Mouse (Mus musculus): ENCODE measurements at regions not wholly inside any gene's neighbourhood (a gene's known extent, or its start where the extent isn't known, plus 50 kb on each side); places are given as distances from the start of the nearest gene placed in this dataset.

- DNase-seq (no peak), ATAC-seq (no peak)
- WGBS, result 66% methylated on average over 12 of the region's 12 CpGs
- no peak overlapping the region for H3K9ac ChIP-seq
- H3K4me3 ChIP-seq (ENCODE audit: low read depth, low read length), result no peak overlapping the region
- H3K27ac ChIP-seq (ENCODE audit: low read depth, low read length), result no peak overlapping the region
- no peak for TF ChIP-seq CTCF (IDR thresholded peaks at IDR 0.05; ENCODE audit: low read depth)
- H3K9me3 ChIP-seq (ENCODE audit: low read length), result no peaks in the 10 kb centered on the region
- H3K27me3 ChIP-seq (ENCODE audit: insufficient read depth, low read length), result no peaks in the 10 kb centered on the region
- no peaks in the 10 kb centered on the region for H3K36me3 ChIP-seq (ENCODE audit: insufficient read depth)
- no peaks in the 10 kb centered on the region for H3K4me1 ChIP-seq (ENCODE audit: insufficient read depth)
- no peak overlapping the region for H3K4me2 ChIP-seq (ENCODE audit: low read depth)
These were observed 152.7 kb upstream of the Spdye4c start for GRCm38 (mm10) chr2:128438161-128438822.

GRCm38 (mm10) chr2:128438897-128439296, 152.1 kb upstream of the Spdye4c start:
- no peak for TF ChIP-seq CTCF (IDR thresholded peaks at IDR 0.05; ENCODE audit: low read depth)
- Histone ChIP-seq H3K27ac (ENCODE audit: low read depth, low read length) (no peak overlapping the region), H3K9me3 (ENCODE audit: low read length) (no peaks in the 10 kb centered on the region), H3K36me3 (ENCODE audit: insufficient read depth) (no peaks in the 10 kb centered on the region), H3K4me1 (ENCODE audit: insufficient read depth) (no peaks in the 10 kb centered on the region), H3K27me3 (ENCODE audit: insufficient read depth, low read length) (no peaks in the 10 kb centered on the region), H3K9ac (no peak overlapping the region), H3K4me3 (ENCODE audit: low read depth, low read length) (no peak overlapping the region), H3K4me2 (ENCODE audit: low read depth) (no peak overlapping the region)
- no peak for DNase-seq
- no peak for ATAC-seq
- 73% methylated on average over 2 of the region's 2 CpGs for WGBS

GRCm38 (mm10) chr2:128444599-128445011, 146.4 kb upstream of the Spdye4c start:
- ATAC-seq, result peak; percentile 73

GRCm38 (mm10) chr2:128445443-128445842, 145.6 kb upstream of the Spdye4c start:
- no peak overlapping the region for H3K9ac ChIP-seq
- no peaks in the 10 kb centered on the region for H3K4me1 ChIP-seq (ENCODE audit: insufficient read depth)
- no peak overlapping the region for H3K4me2 ChIP-seq (ENCODE audit: low read depth)
- H3K36me3 ChIP-seq (ENCODE audit: insufficient read depth), result no peaks in the 10 kb centered on the region
- DNase-seq (no peak), ATAC-seq (no peak)
- H3K9me3 ChIP-seq (ENCODE audit: low read length), result no peaks in the 10 kb centered on the region
- 97% methylated on average over 5 of the region's 5 CpGs for WGBS
- no peak overlapping the region for H3K27ac ChIP-seq (ENCODE audit: low read depth, low read length)
- no peak for TF ChIP-seq CTCF (IDR thresholded peaks at IDR 0.05; ENCODE audit: low read depth)
- H3K27me3 ChIP-seq (ENCODE audit: insufficient read depth, low read length), result no peaks in the 10 kb centered on the region
- H3K4me3 ChIP-seq (ENCODE audit: low read depth, low read length), result no peak overlapping the region

More at GRCm38 (mm10) chr2:128444599-128445011, 146.4 kb upstream of the Spdye4c start:
- no peak for TF ChIP-seq CTCF (IDR thresholded peaks at IDR 0.05; ENCODE audit: low read depth)
- no peaks in the 10 kb centered on the region for H3K27me3 ChIP-seq (ENCODE audit: insufficient read depth, low read length)
- no peaks in the 10 kb centered on the region for H3K36me3 ChIP-seq (ENCODE audit: insufficient read depth)
- H3K9ac ChIP-seq, result no peak overlapping the region
- peak; percentile 40 for DNase-seq
- H3K4me3 ChIP-seq (ENCODE audit: low read depth, low read length), result no peak overlapping the region
- no peaks in the 10 kb centered on the region for H3K4me1 ChIP-seq (ENCODE audit: insufficient read depth)
- H3K9me3 ChIP-seq (ENCODE audit: low read length), result no peaks in the 10 kb centered on the region
- WGBS, result 38% methylated on average over 7 of the region's 7 CpGs
- H3K27ac ChIP-seq (ENCODE audit: low read depth, low read length), result 0 out of 2 replicates have a peak overlapping the region, but pooled peaks have one; percentile 21
- H3K4me2 ChIP-seq (ENCODE audit: low read depth), result no peak overlapping the region

- WGBS, result 64% methylated on average over 3 of the region's 3 CpGs
- no peak for ATAC-seq
- Histone ChIP-seq H3K9me3 (ENCODE audit: low read length) (no peaks in the 10 kb centered on the region), H3K4me2 (ENCODE audit: low read depth) (no peak overlapping the region), H3K4me3 (ENCODE audit: low read depth, low read length) (no peak overlapping the region), H3K27me3 (ENCODE audit: insufficient read depth, low read length) (no peaks in the 10 kb centered on the region), H3K9ac (no peak overlapping the region), H3K4me1 (ENCODE audit: insufficient read depth) (no peaks in the 10 kb centered on the region), H3K27ac (ENCODE audit: low read depth, low read length) (no peak overlapping the region), H3K36me3 (ENCODE audit: insufficient read depth) (no peaks in the 10 kb centered on the region)
- no peak for DNase-seq
- no peak for TF ChIP-seq CTCF (IDR thresholded peaks at IDR 0.05; ENCODE audit: low read depth)
These were observed 141.7 kb upstream of the Spdye4c start for GRCm38 (mm10) chr2:128449294-128449693.

GRCm38 (mm10) chr2:128450045-128450444, 141.0 kb upstream of the Spdye4c start:
- 80% methylated on average over 4 of the region's 4 CpGs for WGBS
- H3K4me1 ChIP-seq (ENCODE audit: insufficient read depth), result no peaks in the 10 kb centered on the region
- H3K36me3 ChIP-seq (ENCODE audit: insufficient read depth), result no peaks in the 10 kb centered on the region
- no peak overlapping the region for H3K4me2 ChIP-seq (ENCODE audit: low read depth)
- no peaks in the 10 kb centered on the region for H3K9me3 ChIP-seq (ENCODE audit: low read length)
- H3K9ac ChIP-seq, result no peak overlapping the region
- no peak for TF ChIP-seq CTCF (IDR thresholded peaks at IDR 0.05; ENCODE audit: low read depth)
- H3K4me3 ChIP-seq (ENCODE audit: low read depth, low read length), result no peak overlapping the region
- no peaks in the 10 kb centered on the region for H3K27me3 ChIP-seq (ENCODE audit: insufficient read depth, low read length)
- no peak overlapping the region for H3K27ac ChIP-seq (ENCODE audit: low read depth, low read length)
- peak; percentile 51 for DNase-seq
- ATAC-seq, result no peak; the same call in 1 of the 2 replicates

- DNase-seq (no peak), ATAC-seq (no peak)
- H3K9ac ChIP-seq, result no peak overlapping the region
- no peaks in the 10 kb centered on the region for H3K36me3 ChIP-seq (ENCODE audit: insufficient read depth)
- H3K4me1 ChIP-seq (ENCODE audit: insufficient read depth), result no peaks in the 10 kb centered on the region
- H3K27ac ChIP-seq (ENCODE audit: low read depth, low read length), result no peak overlapping the region
- no peak overlapping the region for H3K4me3 ChIP-seq (ENCODE audit: low read depth, low read length)
- H3K9me3 ChIP-seq (ENCODE audit: low read length), result no peaks in the 10 kb centered on the region
- no peak overlapping the region for H3K4me2 ChIP-seq (ENCODE audit: low read depth)
- no peaks in the 10 kb centered on the region for H3K27me3 ChIP-seq (ENCODE audit: insufficient read depth, low read length)
- TF ChIP-seq CTCF (IDR thresholded peaks at IDR 0.05; ENCODE audit: low read depth), result no peak
- 76% methylated on average over 5 of the region's 5 CpGs for WGBS
These were observed 139.3 kb upstream of the Spdye4c start for GRCm38 (mm10) chr2:128451554-128452239.
